Mouse (Mus musculus) naive thymus-derived CD4-positive, alpha-beta T cell, adult 5 months (primary cell): ENCODE results near the gene Gm10642. TPM values are rescaled to one million over a fixed set of nuclear protein-coding genes. Genes with fewer than 3 reads are reported as not detected.

Experiments
- polyA plus RNA-seq: library from polyadenylated mRNA; unstranded; fragments of 100-300 nt; shearing (Covaris generic); gene quantifications from one replicate; pipeline ENCODE4 v1.2.1, GENCODE M21; 2017

Gene Gm10642
- polyA plus RNA-seq = 2.6 TPM

DNA sequence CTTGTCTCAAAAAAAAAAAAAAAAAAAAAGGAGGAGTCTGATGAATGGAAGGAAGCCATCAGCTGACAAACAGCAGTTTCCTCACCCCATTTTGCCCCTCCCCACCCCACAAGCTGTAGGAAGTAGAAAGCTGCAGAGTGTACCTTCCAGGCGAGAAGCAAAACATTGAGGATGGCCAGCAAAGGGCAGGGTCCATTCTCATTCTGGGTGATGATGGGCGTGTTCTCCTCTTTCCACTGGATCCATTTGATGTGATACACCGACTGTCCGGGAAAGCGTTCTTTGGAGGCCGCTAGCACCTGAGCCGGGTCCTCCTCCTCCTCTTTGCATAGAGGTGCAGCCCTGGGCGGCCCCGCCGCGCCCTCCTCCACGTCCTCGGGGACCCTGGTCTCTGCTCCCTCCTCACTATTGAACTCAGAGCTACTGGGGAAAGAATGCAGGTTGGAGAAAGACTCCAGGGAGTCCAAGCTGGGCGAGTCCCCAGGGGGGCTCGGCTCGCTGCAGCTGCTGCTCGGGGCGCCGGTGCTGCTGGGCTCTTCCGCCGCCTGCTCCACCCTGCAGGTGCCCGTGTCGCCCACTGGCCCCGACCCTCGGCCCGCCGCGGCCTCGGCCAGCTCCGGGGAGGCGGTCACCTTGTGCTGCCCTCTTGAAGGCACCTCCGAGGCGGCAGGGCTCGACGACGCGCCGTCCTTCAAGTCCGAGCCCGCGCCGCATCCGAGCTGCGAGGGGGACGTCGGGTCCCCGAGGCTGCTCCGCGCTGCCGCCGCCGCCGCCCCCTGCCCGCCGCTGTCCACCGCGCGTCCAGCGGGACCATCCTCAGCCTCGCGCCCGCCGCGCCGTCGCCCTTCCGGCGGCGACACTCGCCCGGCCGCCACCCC, at the start of gene Gm10642:
Gene Gm10642 (plus strand): TSS at position 122 of the 878 bp plus-strand sequence.

DNA sequence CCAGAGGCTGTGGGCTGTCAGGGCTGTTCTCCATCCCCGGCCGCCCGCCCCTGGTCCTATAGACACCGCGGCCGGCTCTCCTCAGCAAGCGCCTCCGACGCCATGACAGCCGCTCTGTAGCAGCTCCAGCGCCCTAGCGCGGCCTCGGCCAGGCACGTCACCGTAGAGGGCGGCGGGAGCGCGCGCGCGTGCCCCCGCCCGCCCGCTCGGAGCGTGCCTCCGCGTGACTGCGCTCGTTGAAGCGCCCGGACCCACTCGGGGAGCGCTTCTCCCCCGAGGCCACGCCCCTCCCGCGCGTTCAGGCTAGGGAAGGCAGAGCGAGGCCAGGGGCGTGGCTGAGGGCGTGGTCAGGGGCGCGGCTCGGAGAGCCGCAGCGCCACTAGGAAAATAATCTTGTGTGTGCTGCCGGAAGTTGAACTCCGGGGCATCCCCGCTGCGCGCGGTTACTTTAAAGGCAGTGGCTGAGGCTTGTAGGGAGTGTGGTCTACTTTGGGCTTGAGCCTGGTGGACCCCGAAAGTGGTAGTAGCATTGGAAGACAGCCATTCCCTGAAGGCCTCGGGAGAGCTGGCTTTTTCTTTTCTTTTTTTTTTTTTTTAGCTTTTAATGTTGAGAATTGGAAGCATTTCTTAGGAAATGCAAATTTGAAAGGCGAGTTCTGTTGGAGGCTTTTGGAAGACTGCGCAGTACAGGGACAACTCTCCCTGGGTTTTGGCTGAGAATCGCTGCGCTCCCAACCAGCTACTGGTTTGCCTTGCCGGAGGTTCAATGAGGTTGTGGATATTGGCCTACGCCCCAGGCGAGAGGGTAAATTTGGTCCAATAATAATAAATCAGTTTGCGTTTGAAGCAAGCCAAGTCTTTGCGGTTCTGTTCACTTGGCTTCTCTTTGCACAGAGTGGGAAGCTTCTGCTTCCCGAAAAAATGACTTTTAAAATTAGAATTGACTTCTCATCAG, 1.2 kb downstream of the Gm10642 start, which contains the start of gene Mindy2:
Gene Mindy2 (minus strand): TSS at position 162 of the 955 bp plus-strand sequence.

DNA sequence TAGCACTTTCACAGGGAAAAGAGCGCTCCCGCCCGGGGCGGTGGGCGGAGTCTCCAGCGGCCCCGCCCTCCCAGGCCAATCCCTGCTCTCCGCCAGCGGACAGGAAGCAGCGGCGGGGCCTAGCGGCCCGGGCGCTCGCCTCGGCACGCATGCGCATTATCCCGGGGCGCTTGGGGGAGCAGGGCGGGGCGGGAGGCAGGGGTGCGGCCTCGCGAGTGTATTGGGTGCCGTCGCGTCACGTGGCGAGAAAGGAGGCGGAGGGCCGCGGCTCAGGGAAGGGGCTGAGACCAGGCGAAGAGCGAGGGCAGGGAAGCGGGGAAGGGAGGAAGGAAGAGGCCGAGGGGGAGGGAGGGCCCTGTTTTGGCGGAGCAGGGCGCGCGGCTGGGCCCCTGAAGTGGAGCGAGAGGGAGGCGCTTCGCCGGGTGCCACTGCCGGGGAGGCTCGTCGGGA, 22.7 kb downstream of the Gm10642 start, which contains the start of gene Adam10:
Gene Adam10 (plus strand): TSS at position 316 of the 450 bp plus-strand sequence.

Other genes starting within 250 kb of the Gm10642 start
- 0.30 TPM for gene Ccnb2, start 234.7 kb upstream of the Gm10642 start, polyA plus RNA-seq
- 53.4 TPM for gene Rnf111, start 152.5 kb upstream of the Gm10642 start, polyA plus RNA-seq
- 146 TPM for gene Sltm, start 113.5 kb upstream of the Gm10642 start, polyA plus RNA-seq
- 90.7 TPM for gene Mindy2, start 923 bp downstream of the Gm10642 start, polyA plus RNA-seq
- 62.4 TPM for gene Adam10, start 22.7 kb downstream of the Gm10642 start, polyA plus RNA-seq